Mouse (Mus musculus) G1E-ER4 (cell line): ENCODE data around the gene Klf3. TPM values are rescaled to one million over a fixed set of nuclear protein-coding genes. Genes with fewer than 3 reads are reported as not detected.

Experiments used
- GATA1 ChIP-seq: IDR thresholded peaks from one replicate; pipeline ENCODE4 v1.8.0; 2012; ENCODE audit warnings: low read length, inconsistent platforms
- polyA plus RNA-seq: library from polyadenylated mRNA; stranded (reverse); fragments of >175 nt; gene quantifications from 2 replicates; pipeline ENCODE4 v1.2.3, GENCODE M21; 2012

Gene Klf3
- polyA plus RNA-seq, 1 experiment, result 380 TPM

DNA sequence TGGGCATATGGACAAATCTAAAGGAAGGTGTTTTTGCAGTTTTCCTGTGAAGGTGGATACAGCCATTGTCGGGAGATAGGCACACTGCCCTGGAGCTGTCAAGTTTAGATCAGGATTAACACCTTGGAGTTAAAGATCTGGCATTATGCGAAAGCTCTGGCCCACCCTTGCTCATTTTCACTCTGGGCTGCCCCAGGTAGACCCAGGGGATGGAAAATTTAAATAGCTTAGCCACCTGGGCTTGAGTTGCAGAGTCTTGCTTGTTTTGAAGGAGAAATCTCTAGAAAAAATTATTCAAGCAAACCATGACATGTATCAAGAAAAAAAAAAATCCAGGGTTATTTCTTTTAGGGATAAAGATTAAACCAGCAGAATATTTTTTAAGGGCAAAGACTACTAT, 3.4 kb downstream of the Klf3 start:
- no peak for TF ChIP-seq GATA1

DNA sequence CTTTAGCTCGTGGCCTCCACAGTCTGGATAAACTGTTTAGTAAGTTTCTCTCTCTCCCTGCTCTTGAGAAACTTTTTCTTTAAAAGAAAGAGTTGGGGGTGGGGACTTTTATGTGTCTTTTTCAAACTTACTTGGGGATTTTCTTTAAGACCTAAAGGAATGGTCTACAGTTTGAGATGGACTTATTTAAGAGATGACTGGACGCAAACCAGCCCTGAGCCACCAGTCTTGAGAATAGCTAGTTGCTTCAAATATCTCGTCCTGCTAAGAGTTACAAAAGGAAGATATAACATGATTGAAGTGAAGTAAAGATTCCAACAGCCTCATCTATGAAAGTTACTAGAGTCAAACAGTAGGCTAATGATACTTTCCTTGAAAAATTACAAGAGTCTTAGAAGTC, 4.0 kb downstream of the Klf3 start:
- no peak for TF ChIP-seq GATA1

DNA sequence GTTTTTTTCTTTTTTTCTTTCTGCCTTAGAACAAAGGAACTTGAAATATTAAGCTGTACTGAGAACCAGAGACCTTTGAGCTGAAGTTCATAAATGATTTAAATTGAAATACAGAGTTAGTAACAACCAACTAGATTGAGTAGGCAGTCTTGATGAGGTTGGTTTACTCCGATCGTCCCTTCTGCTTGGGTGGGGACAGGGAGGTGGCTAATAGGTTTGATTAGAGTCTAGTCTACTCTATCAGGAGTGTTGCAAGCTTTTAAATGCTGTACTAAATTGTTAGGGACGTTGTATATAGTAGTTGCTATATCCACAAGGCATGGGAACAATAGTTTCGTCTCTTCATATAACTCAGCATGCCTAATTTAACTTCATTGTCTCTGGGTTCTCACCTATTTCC, 4.4 kb downstream of the Klf3 start:
- TF ChIP-seq GATA1, result no peak

GRCm38 (mm10) chr5:64808106-64809010, 5.2 kb downstream of the Klf3 start:
- no peak for TF ChIP-seq GATA1

DNA sequence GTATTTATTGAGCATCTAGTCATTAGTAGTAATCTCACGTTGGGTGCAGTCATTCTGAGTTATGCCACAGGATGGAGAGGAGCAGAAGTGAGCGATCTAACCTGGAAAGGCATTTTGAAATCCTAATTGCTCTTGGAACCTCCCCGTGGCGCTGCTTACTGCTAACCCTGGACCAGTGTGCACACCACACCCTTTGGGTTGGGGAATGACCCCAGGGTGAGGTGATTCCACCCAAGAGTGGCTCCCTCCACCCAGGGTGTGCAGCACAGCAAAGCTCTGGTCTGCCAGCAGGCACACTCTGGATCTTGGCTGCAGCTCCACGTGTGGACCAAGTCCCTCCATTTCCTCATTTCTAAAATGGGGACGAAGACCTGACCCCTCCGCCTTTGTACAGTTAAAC, 6.1 kb downstream of the Klf3 start:
- TF ChIP-seq GATA1, result no peak

DNA sequence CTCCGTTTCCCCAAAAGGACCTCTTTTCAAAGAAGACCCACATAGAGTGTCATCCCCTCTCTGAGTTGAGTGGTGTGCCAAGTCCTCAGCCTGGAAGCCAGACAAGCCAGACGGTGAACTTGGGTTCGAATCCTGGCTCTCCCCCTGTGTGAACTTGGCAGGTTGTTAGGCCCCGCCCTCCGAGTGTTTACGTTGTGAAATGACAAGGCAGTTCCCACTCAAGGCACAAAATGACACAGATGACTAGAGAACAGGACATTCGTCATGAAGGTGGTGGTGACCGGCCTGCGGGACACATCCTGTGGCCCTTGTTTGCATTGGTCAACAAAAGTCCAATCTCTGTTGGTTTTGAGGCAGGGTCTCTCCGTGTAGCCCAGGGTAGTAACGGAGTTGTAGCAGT, 6.7 kb downstream of the Klf3 start:
- TF ChIP-seq GATA1, result no peak

GRCm38 (mm10) chr5:64810860-64811499, 7.8 kb downstream of the Klf3 start:
- no peak for TF ChIP-seq GATA1

DNA sequence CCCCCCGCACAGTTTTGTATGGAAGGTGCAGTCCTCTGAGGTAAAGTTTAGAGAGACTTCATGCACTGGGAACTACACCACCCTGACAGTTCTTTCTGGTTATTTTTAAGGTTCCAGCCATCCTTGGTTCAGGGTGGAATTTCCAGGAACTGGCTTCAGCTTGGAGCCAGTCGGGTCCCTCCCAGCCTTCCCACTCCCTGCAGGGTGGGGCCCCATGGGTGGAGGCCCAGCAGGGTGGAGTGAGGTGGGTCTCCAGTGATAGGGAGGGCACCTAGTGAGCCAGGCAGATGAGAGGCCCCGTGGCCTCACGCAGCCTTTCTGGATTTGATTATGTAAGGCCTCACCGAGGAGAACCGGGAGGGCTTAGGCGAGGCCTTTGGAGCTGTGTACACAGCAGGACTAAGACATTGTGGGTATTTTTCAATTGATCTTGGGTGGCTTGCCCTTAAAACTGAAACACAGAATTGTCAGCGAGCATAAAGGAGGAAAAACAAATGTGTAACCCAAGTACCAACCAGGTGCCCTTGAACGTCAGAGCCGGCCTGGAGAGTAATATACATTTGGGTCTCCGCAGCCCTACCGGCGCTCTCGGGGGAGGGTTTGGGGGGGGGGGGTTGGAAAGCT, 8.4 kb downstream of the Klf3 start:
- no peak for TF ChIP-seq GATA1

- TF ChIP-seq GATA1, result no peak
These were observed 9.2 kb downstream of the Klf3 start for GRCm38 (mm10) chr5:64812124-64812982.

DNA sequence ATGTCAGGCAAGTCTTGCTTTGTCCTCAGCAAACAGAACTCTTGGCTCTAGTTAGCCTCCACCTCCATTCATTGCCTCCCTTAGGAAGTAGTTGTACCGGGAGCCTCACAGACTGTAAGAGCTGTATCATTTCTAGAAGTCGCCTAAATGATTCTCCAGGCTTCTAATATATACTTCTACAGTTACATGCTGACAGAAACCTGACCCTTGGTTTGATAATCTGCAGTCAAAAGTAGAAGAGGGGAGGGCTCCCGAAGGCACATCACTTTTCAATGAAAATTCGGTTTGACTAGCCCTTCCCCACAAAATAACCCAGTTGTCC, 9.8 kb downstream of the Klf3 start:
- TF ChIP-seq GATA1, result no peak

DNA sequence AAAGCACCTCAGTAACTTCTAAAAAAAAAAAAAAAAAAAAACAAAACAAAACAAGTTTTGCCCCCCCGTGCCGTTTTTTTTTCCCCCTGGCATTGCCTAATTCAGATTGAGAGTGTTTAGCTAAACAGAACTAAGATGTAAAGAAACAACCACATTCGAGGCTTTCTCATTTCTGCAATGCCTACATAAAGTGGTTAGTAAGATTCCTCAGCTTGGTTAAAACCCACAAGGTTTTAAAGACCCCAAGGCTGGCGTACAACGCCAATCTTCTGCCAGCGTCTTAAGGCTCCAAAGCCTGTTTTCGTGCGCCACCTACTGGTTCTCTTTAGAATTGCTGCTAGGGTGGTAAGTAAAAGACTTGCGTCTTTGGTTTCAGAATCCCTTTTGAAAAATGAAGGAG, 10.2 kb downstream of the Klf3 start:
- no peak for TF ChIP-seq GATA1

GRCm38 (mm10) chr5:64814416-64814815, 11.2 kb downstream of the Klf3 start:
- TF ChIP-seq GATA1, result no peak

- no peak for TF ChIP-seq GATA1
These were observed 12.4 kb downstream of the Klf3 start for GRCm38 (mm10) chr5:64815631-64816030.

GRCm38 (mm10) chr5:64816290-64816973, 13.2 kb downstream of the Klf3 start:
- no peak for TF ChIP-seq GATA1

GRCm38 (mm10) chr5:64816974-64817296, 13.7 kb downstream of the Klf3 start:
- TF ChIP-seq GATA1, result no peak
